Mouse (Mus musculus): ENCODE measurements around the gene Ahnak. TPM values are rescaled to one million over a fixed set of nuclear protein-coding genes. Genes with fewer than 3 reads are reported as not detected.
"Not testable (repeated sequence)": the region's sequence is repeated elsewhere in the genome, so short reads cannot be mapped to it uniquely, and the experiment has no call there.

Gene Ahnak
- polyA plus RNA-seq, 1 experiment from 2014 or later: 15.1 TPM

- Histone ChIP-seq H3K4me3 (peak overlapping the region; percentile 81), H3K4me1 (peaks cover 70% of the 10 kb centered on the region), H3K27me3 (ENCODE audit: insufficient read depth, poor library complexity, severe bottlenecking) (peaks cover 8% of the 10 kb centered on the region; the same call in 1 of the 2 replicates), H3K27ac (peak overlapping the region; percentile 95), H3K9me3 (no peaks in the 10 kb centered on the region), H3K36me3 (0 out of 2 replicates have a peak, but pooled peaks cover under 1% of the 10 kb centered on the region)
- no peak for DNase-seq (ENCODE audit: low spot score)
- 52% methylated on average over 4 of the region's 4 CpGs for WGBS
Measured at GRCm38 (mm10) chr19:8991245-8991870, 2.3 kb downstream of the Ahnak start.

GRCm38 (mm10) chr19:8991871-8992735 is 3.0 kb downstream of the Ahnak start:
- 73% methylated on average over 13 of the region's 13 CpGs for WGBS
- peaks cover 8% of the 10 kb centered on the region; the same call in 1 of the 2 replicates for H3K27me3 ChIP-seq (ENCODE audit: insufficient read depth, poor library complexity, severe bottlenecking)
- H3K4me1 ChIP-seq: peaks cover 73% of the 10 kb centered on the region
- peak overlapping the region; percentile 95 for H3K27ac ChIP-seq
- no peaks in the 10 kb centered on the region for H3K9me3 ChIP-seq
- H3K36me3 ChIP-seq: 0 out of 2 replicates have a peak, but pooled peaks cover 3% of the 10 kb centered on the region
- H3K4me3 ChIP-seq: peak overlapping the region; percentile 81
- no peak for DNase-seq (ENCODE audit: low spot score)

- H3K27me3 ChIP-seq (ENCODE audit: insufficient read depth, poor library complexity, severe bottlenecking): peaks cover 6% of the 10 kb centered on the region; the same call in 1 of the 2 replicates
- WGBS: 34% methylated on average over 12 of the region's 12 CpGs
- peak; percentile 89 for DNase-seq (ENCODE audit: low spot score)
- H3K4me1 ChIP-seq: peaks cover 76% of the 10 kb centered on the region
- H3K9me3 ChIP-seq: no peaks in the 10 kb centered on the region
- peak overlapping the region; percentile 95 for H3K27ac ChIP-seq
- H3K4me3 ChIP-seq: peak overlapping the region; percentile 81
- H3K36me3 ChIP-seq: 0 out of 2 replicates have a peak, but pooled peaks cover 3% of the 10 kb centered on the region
Measured at GRCm38 (mm10) chr19:8992769-8993624, 3.9 kb downstream of the Ahnak start.

GRCm38 (mm10) chr19:8993625-8993912 is 4.5 kb downstream of the Ahnak start:
- H3K9me3 ChIP-seq: no peaks in the 10 kb centered on the region
- 62% methylated on average over 2 of the region's 2 CpGs for whole genome bisulfite sequencing
- 0 out of 2 replicates have a peak, but pooled peaks cover 3% of the 10 kb centered on the region for H3K36me3 ChIP-seq
- no peak for DNase-seq (ENCODE audit: low spot score)
- no peaks in the 10 kb centered on the region for H3K27me3 ChIP-seq (ENCODE audit: insufficient read depth, poor library complexity, severe bottlenecking)
- peaks cover 71% of the 10 kb centered on the region for H3K4me1 ChIP-seq
- H3K27ac ChIP-seq: peak overlapping the region; percentile 95
- no peak overlapping the region for H3K4me3 ChIP-seq

- WGBS: 79% methylated on average over 10 of the region's 10 CpGs
- no peaks in the 10 kb centered on the region for H3K27me3 ChIP-seq (ENCODE audit: insufficient read depth, poor library complexity, severe bottlenecking)
- H3K4me1 ChIP-seq: peaks cover 62% of the 10 kb centered on the region
- no peak overlapping the region for H3K27ac ChIP-seq
- no peak for DNase-seq (ENCODE audit: low spot score)
- H3K9me3 ChIP-seq: no peaks in the 10 kb centered on the region
- H3K4me3 ChIP-seq: no peak overlapping the region
- H3K36me3 ChIP-seq: peaks cover 10% of the 10 kb centered on the region
Measured at GRCm38 (mm10) chr19:8994813-8995607, 5.9 kb downstream of the Ahnak start.

- Histone ChIP-seq H3K9me3 (no peaks in the 10 kb centered on the region), H3K27ac (no peak overlapping the region), H3K4me3 (no peak overlapping the region), H3K36me3 (peaks cover 26% of the 10 kb centered on the region), H3K27me3 (ENCODE audit: insufficient read depth, poor library complexity, severe bottlenecking) (no peaks in the 10 kb centered on the region), H3K4me1 (peaks cover 46% of the 10 kb centered on the region)
- no peak for DNase-seq (ENCODE audit: low spot score)
- 90% methylated on average over 6 of the region's 6 CpGs for WGBS
Measured at GRCm38 (mm10) chr19:8996601-8997000, 7.5 kb downstream of the Ahnak start.

GRCm38 (mm10) chr19:8997546-8997945 is 8.5 kb downstream of the Ahnak start:
- no peaks in the 10 kb centered on the region for H3K27me3 ChIP-seq (ENCODE audit: insufficient read depth, poor library complexity, severe bottlenecking)
- peak; percentile 85 for DNase-seq (ENCODE audit: low spot score)
- peaks cover 36% of the 10 kb centered on the region for H3K4me1 ChIP-seq
- 56% methylated on average over 4 of the region's 4 CpGs for WGBS
- H3K36me3 ChIP-seq: peaks cover 35% of the 10 kb centered on the region
- H3K9me3 ChIP-seq: no peaks in the 10 kb centered on the region
- no peak overlapping the region for H3K4me3 ChIP-seq
- peak overlapping the region; percentile 43; the same call in 1 of the 2 replicates for H3K27ac ChIP-seq

- WGBS: 86% methylated on average over 6 of the region's 6 CpGs
Measured at GRCm38 (mm10) chr19:8998546-8998945, 9.5 kb downstream of the Ahnak start.

GRCm38 (mm10) chr19:8999223-8999622 is 10.1 kb downstream of the Ahnak start:
- Histone ChIP-seq H3K9me3 (no peaks in the 10 kb centered on the region), H3K27ac (no peak overlapping the region), H3K4me1 (peaks cover 25% of the 10 kb centered on the region), H3K36me3 (peaks cover 52% of the 10 kb centered on the region), H3K4me3 (no peak overlapping the region), H3K27me3 (ENCODE audit: insufficient read depth, poor library complexity, severe bottlenecking) (no peaks in the 10 kb centered on the region)
- DNase-seq (ENCODE audit: low spot score): no peak
- 88% methylated on average over 4 of the region's 4 CpGs for WGBS

More at GRCm38 (mm10) chr19:8998546-8998945, 9.5 kb downstream of the Ahnak start:
- no peaks in the 10 kb centered on the region for H3K27me3 ChIP-seq (ENCODE audit: insufficient read depth, poor library complexity, severe bottlenecking)
- no peaks in the 10 kb centered on the region for H3K9me3 ChIP-seq
- peaks cover 45% of the 10 kb centered on the region for H3K36me3 ChIP-seq
- no peak overlapping the region for H3K4me3 ChIP-seq
- H3K4me1 ChIP-seq: peaks cover 26% of the 10 kb centered on the region
- H3K27ac ChIP-seq: no peak overlapping the region
- no peak for DNase-seq (ENCODE audit: low spot score)

GRCm38 (mm10) chr19:9006915-9007314 is 17.8 kb downstream of the Ahnak start:
- not testable (repeated sequence) for H3K9me3 ChIP-seq; H3K4me3 ChIP-seq; H3K27me3 ChIP-seq (ENCODE audit: insufficient read depth, poor library complexity, severe bottlenecking); H3K4me1 ChIP-seq; DNase-seq (ENCODE audit: low spot score); H3K27ac ChIP-seq
- WGBS: 92% methylated on average over 2 of the region's 2 CpGs
- H3K36me3 ChIP-seq: peaks cover 70% of the 10 kb centered on the region

GRCm38 (mm10) chr19:9019298-9019697 is 30.2 kb downstream of the Ahnak start:
- peaks cover 47% of the 10 kb centered on the region for H3K36me3 ChIP-seq
- H3K4me3 ChIP-seq: no peak overlapping the region
- no peak for DNase-seq (ENCODE audit: low spot score)
- no peak overlapping the region for H3K27ac ChIP-seq
- no peaks in the 10 kb centered on the region for H3K9me3 ChIP-seq
- H3K4me1 ChIP-seq: peaks cover 4% of the 10 kb centered on the region
- WGBS: 87% methylated on average over 3 of the region's 3 CpGs
- no peaks in the 10 kb centered on the region for H3K27me3 ChIP-seq (ENCODE audit: insufficient read depth, poor library complexity, severe bottlenecking)
